Mouse (Mus musculus): ENCODE results near the gene BC049730. TPM values are rescaled to one million over a fixed set of nuclear protein-coding genes. Genes with fewer than 3 reads are reported as not detected.

The BC049730 gene
- total RNA-seq, 2 experiments from 2014 or later, result not detected

GRCm38 (mm10) chr7:24760211-24760610, 51.2 kb downstream of the BC049730 start, which contains the start of gene Cd177:
Gene Cd177 (minus strand): TSS chr7:24760311.
- no peak for ATAC-seq (replicated peaks; ENCODE audit: low FRiP score, poor library complexity, severe bottlenecking)

- ATAC-seq (replicated peaks; ENCODE audit: low FRiP score, poor library complexity, severe bottlenecking), result no peak
Observed at GRCm38 (mm10) chr7:24761161-24761560, 52.1 kb downstream of the BC049730 start.

GRCm38 (mm10) chr7:24762574-24762973, 53.5 kb downstream of the BC049730 start:
- no peak for ATAC-seq (replicated peaks; ENCODE audit: low FRiP score, poor library complexity, severe bottlenecking)

Other genes starting within 250 kb of the BC049730 start
- gene Plaur, start 246.8 kb upstream of the BC049730 start, total RNA-seq (2015; ENCODE audit: low replicate concordance), result 2.9 and 6.1 TPM in 2 replicates
- 1.1 and 7.2 TPM in 2 replicates for gene Plaur, start 246.8 kb upstream of the BC049730 start, total RNA-seq (2017; ENCODE audit: low replicate concordance)
- not detected in 2 replicates for gene Cadm4, start 227.2 kb upstream of the BC049730 start, total RNA-seq (2015; ENCODE audit: low replicate concordance)
- gene Cadm4, start 227.2 kb upstream of the BC049730 start, total RNA-seq (2017; ENCODE audit: low replicate concordance), result not detected in 2 replicates
- 0.84 TPM in 1 of 2 replicates, not detected in the other for gene Zfp428, start 202.2 kb upstream of the BC049730 start, total RNA-seq (2015; ENCODE audit: low replicate concordance)
- gene Zfp428, start 202.2 kb upstream of the BC049730 start, total RNA-seq (2017; ENCODE audit: low replicate concordance), result 2.0 TPM in 1 of 2 replicates, not detected in the other
- not detected in 2 replicates for gene AC161166.1, start 196.8 kb upstream of the BC049730 start, total RNA-seq (2015; ENCODE audit: low replicate concordance)
- not detected in 2 replicates for gene AC161166.1, start 196.8 kb upstream of the BC049730 start, total RNA-seq (2017; ENCODE audit: low replicate concordance)
- gene Irgq, start 178.6 kb upstream of the BC049730 start, total RNA-seq (2015; ENCODE audit: low replicate concordance), result 1.1 and 1.3 TPM in 2 replicates
- 0.90 and 2.8 TPM in 2 replicates for gene Irgq, start 178.6 kb upstream of the BC049730 start, total RNA-seq (2017; ENCODE audit: low replicate concordance)
- not detected in 2 replicates for gene Pinlyp, start 163.1 kb upstream of the BC049730 start, total RNA-seq (2015; ENCODE audit: low replicate concordance)
- gene Pinlyp, start 163.1 kb upstream of the BC049730 start, total RNA-seq (2017; ENCODE audit: low replicate concordance), result not detected in 2 replicates
- 37.1 and 39.4 TPM in 2 replicates for gene Xrcc1, start 163.0 kb upstream of the BC049730 start, total RNA-seq (2015; ENCODE audit: low replicate concordance)
- gene Xrcc1, start 163.0 kb upstream of the BC049730 start, total RNA-seq (2017; ENCODE audit: low replicate concordance), result 36.7 and 62.5 TPM in 2 replicates
- 11.2 and 11.3 TPM in 2 replicates for gene Ethe1, start 121.7 kb upstream of the BC049730 start, total RNA-seq (2015; ENCODE audit: low replicate concordance)
- gene Ethe1, start 121.7 kb upstream of the BC049730 start, total RNA-seq (2017; ENCODE audit: low replicate concordance), result 6.8 and 9.2 TPM in 2 replicates
- not detected in 2 replicates for gene Zfp575, start 121.6 kb upstream of the BC049730 start, total RNA-seq (2015; ENCODE audit: low replicate concordance)
- gene Zfp575, start 121.6 kb upstream of the BC049730 start, total RNA-seq (2017; ENCODE audit: low replicate concordance), result 0.26 TPM in 1 of 2 replicates, not detected in the other
- not detected in 2 replicates for gene Phldb3, start 98.5 kb upstream of the BC049730 start, total RNA-seq (2015; ENCODE audit: low replicate concordance)
- gene Phldb3, start 98.5 kb upstream of the BC049730 start, total RNA-seq (2017; ENCODE audit: low replicate concordance), result 0.64 and 7.0 TPM in 2 replicates
- not detected in 2 replicates for gene Lypd3, start 72.7 kb upstream of the BC049730 start, total RNA-seq (2015; ENCODE audit: low replicate concordance)
- not detected in 2 replicates for gene Lypd3, start 72.7 kb upstream of the BC049730 start, total RNA-seq (2017; ENCODE audit: low replicate concordance)
- gene Tex101, start 32.6 kb upstream of the BC049730 start, total RNA-seq (2015; ENCODE audit: low replicate concordance), result not detected in 2 replicates
- gene Tex101, start 32.6 kb upstream of the BC049730 start, total RNA-seq (2017; ENCODE audit: low replicate concordance), result not detected in 2 replicates
- not detected in 2 replicates for gene Gm4763, start 17.7 kb downstream of the BC049730 start, total RNA-seq (2015; ENCODE audit: low replicate concordance)
- gene Gm4763, start 17.7 kb downstream of the BC049730 start, total RNA-seq (2017; ENCODE audit: low replicate concordance), result not detected in 2 replicates
- 39.4 and 55.5 TPM in 2 replicates for gene Cd177, start 51.1 kb downstream of the BC049730 start, total RNA-seq (2015; ENCODE audit: low replicate concordance)
- 37.9 and 49.0 TPM in 2 replicates for gene Cd177, start 51.1 kb downstream of the BC049730 start, total RNA-seq (2017; ENCODE audit: low replicate concordance)
- gene Ceacam10, start 68.0 kb downstream of the BC049730 start, total RNA-seq (2015; ENCODE audit: low replicate concordance), result 6.8 and 7.1 TPM in 2 replicates
- gene Ceacam10, start 68.0 kb downstream of the BC049730 start, total RNA-seq (2017; ENCODE audit: low replicate concordance), result 1.7 TPM in 1 of 2 replicates, not detected in the other
- not detected in 2 replicates for gene Gm9844, start 153.0 kb downstream of the BC049730 start, total RNA-seq (2015; ENCODE audit: low replicate concordance)
- gene Gm9844, start 153.0 kb downstream of the BC049730 start, total RNA-seq (2017; ENCODE audit: low replicate concordance), result 0.90 and 3.6 TPM in 2 replicates
- gene Lypd4, start 160.7 kb downstream of the BC049730 start, total RNA-seq (2015; ENCODE audit: low replicate concordance), result not detected in 2 replicates
- not detected in 2 replicates for gene Lypd4, start 160.7 kb downstream of the BC049730 start, total RNA-seq (2017; ENCODE audit: low replicate concordance)
- not detected in 2 replicates for gene Dmrtc2, start 160.8 kb downstream of the BC049730 start, total RNA-seq (2015; ENCODE audit: low replicate concordance)
- gene Dmrtc2, start 160.8 kb downstream of the BC049730 start, total RNA-seq (2017; ENCODE audit: low replicate concordance), result not detected in 2 replicates
- gene Rps19, start 175.1 kb downstream of the BC049730 start, total RNA-seq (2015; ENCODE audit: low replicate concordance), result 818 and 840 TPM in 2 replicates
- gene Rps19, start 175.1 kb downstream of the BC049730 start, total RNA-seq (2017; ENCODE audit: low replicate concordance), result 217 and 310 TPM in 2 replicates
- 56.2 and 74.6 TPM in 2 replicates for gene Cd79a, start 188.1 kb downstream of the BC049730 start, total RNA-seq (2015; ENCODE audit: low replicate concordance)
- 12.7 and 14.7 TPM in 2 replicates for gene Cd79a, start 188.1 kb downstream of the BC049730 start, total RNA-seq (2017; ENCODE audit: low replicate concordance)
- 36.4 and 59.1 TPM in 2 replicates for gene Arhgef1, start 193.7 kb downstream of the BC049730 start, total RNA-seq (2015; ENCODE audit: low replicate concordance)
- 35.8 and 40.3 TPM in 2 replicates for gene Arhgef1, start 193.7 kb downstream of the BC049730 start, total RNA-seq (2017; ENCODE audit: low replicate concordance)
- gene Gm4881, start 235.3 kb downstream of the BC049730 start, total RNA-seq (2015; ENCODE audit: low replicate concordance), result not detected in 2 replicates
- not detected in 2 replicates for gene Gm4881, start 235.3 kb downstream of the BC049730 start, total RNA-seq (2017; ENCODE audit: low replicate concordance)

All from erythroid progenitor cell, adult 5-6 weeks (primary cell).